Mouse (Mus musculus) macrophage (primary cell): ENCODE data around the gene Ulbp1. TPM values are rescaled to one million over a fixed set of nuclear protein-coding genes. Genes with fewer than 3 reads are reported as not detected.
A peak's percentile ranks its signal among the peaks of the same experiment; 100 is the strongest.
"Not testable (repeated sequence)": the region's sequence is repeated elsewhere in the genome, so short reads cannot be mapped to it uniquely, and the experiment has no call there.

Source experiments
- H3K27ac ChIP-seq: fragments of 350-480 bp; formaldehyde crosslinking; 2 replicates; pipeline ENCODE4 v1.9.0; 2021
- H3K36me3 ChIP-seq: fragments of 350-480 bp; formaldehyde crosslinking; 2 replicates; pipeline ENCODE4 v1.9.0; 2021; ENCODE audit errors: inconsistent target
- H3K4me3 ChIP-seq: fragments of 350-480 bp; formaldehyde crosslinking; 2 replicates; pipeline ENCODE4 v1.9.0; 2021; ENCODE audit errors: inconsistent target
- H3K79me2 ChIP-seq: fragments of 350-480 bp; formaldehyde crosslinking; 2 replicates; pipeline ENCODE4 v1.9.0; 2021; ENCODE audit errors: inconsistent target
- WGBS: methylation state at CpG from one replicate; pipeline ENCODE4 v1.1.7; 2026; ENCODE audit warnings: inconsistent platforms; ENCODE audit not compliant: missing documents; 5-methylcytosine and 5-hydroxymethylcytosine counted together
- polyA plus RNA-seq: library from polyadenylated mRNA; stranded (reverse); fragments of 250-400 nt; gene quantifications from 3 replicates; pipeline ENCODE4 v1.2.4, GENCODE M21; 2018; ENCODE audit warnings: inconsistent platforms
- total RNA-seq, 78 experiments: library from RNA; depleted of rRNA; stranded (reverse); fragments of 250-400 nt; gene quantifications; 1 replicate in 9 of 78; 2 replicates in 24 of 78; 3 replicates in 43 of 78; 4 replicates in 2 of 78; pipeline ENCODE4 v1.2.4; 2018; ENCODE audit warnings: inconsistent platforms in 56 of 78

The Ulbp1 gene
- 100 to 1,000 TPM in 8 of 26 experiments, 10 to 100 TPM in 18; 13.8 to 165 (median 80.9) TPM for total RNA-seq (2018; cell fraction: chromatin; rRNA removed)
- total RNA-seq (2018; cell fraction: cytosol; rRNA removed), result 10 to 100 TPM in 25 of 26 experiments, 1 to 10 TPM in 1; 8.6 to 37.7 (median 18.2) TPM
- 100 to 1,000 TPM in 6 of 26 experiments, 10 to 100 TPM in 20; 34.1 to 192 (median 84.9) TPM for total RNA-seq (2018; cell fraction: nucleus; rRNA removed)
- polyA plus RNA-seq, result 15.3 to 31.3 TPM (median 23.8 TPM) in 3 replicates

GRCm38 (mm10) chr10:7473197-7473889, at the start of gene Ulbp1:
Gene Ulbp1, minus strand, starts transcription at chr10:7473638.
- peak within 1 kb of the TSS; percentile 79 for H3K27ac ChIP-seq
- under 1% methylated on average over 13 of the region's 13 CpGs for WGBS
- peaks cover 51% of the 10 kb centered on the region for H3K79me2 ChIP-seq
- peak within 1 kb of the TSS; percentile 84 for H3K4me3 ChIP-seq
- peaks cover 4% of the 10 kb centered on the region; the same call in 1 of the 2 replicates for H3K36me3 ChIP-seq

DNA sequence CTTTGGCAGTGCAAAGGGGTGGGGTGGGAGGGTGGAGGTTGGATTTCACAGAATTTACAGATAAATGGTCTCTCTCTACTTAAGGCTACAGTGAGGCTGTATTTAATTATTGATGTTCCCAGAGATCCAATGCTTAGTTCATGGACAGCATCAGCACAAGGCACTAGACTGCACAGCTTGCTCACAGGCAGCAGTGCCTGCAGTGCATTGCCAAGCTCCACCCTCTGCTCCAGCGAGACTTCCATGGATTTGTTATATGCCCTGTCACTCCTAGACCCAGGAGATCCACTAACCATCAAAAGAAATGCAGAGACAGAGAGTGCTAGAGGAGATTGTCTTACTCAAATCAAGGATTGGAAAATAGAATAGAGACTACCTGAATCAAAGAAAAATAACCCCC, 24.7 kb upstream of the Ulbp1 start:
- not testable (repeated sequence) for H3K27ac ChIP-seq, H3K4me3 ChIP-seq, H3K79me2 ChIP-seq, H3K36me3 ChIP-seq
- WGBS, result 75% methylated on average over 1 of the region's 1 CpGs

DNA sequence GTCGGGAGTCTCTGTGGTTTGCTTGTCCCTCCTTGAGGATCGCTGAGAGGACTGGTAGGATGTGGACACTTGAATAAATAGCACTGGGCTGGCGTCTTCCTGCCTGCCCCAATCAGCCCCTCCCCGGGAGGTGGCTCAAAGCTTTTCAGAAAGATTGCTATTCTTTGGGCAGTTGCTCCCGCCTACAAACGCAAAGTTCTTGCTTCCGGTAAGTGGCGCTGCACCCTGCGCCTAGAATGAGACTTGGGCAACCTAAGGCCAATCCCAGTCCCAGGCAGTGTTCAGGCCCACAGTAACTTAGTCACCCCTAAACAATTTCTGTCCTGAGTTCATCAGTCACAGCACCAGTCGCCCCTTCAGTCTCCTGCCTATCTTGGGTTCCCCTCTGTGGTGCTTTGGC, 18.9 kb upstream of the Ulbp1 start:
- H3K36me3 ChIP-seq, H3K27ac ChIP-seq, H3K79me2 ChIP-seq, H3K4me3 ChIP-seq: not testable (repeated sequence)
- WGBS, result 4% methylated on average over 9 of the region's 10 CpGs

DNA sequence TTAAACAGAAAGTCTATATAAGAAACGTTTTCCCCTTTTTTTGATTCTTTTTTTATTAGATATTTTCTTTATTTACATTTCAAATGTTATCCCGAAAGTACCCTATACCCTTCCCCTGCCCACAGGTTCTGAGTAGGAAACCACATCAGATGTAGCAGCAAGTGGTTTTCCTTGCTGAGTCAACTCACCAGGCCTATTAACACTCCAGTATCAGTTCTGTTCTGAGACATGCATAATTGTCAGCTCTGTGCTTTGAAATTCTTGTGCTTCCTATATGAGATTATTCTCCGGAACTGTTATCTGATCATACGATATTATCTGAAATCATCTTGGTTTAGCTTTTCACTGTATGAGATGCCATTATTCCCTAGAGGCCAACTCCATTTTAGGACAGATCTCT, 10.2 kb upstream of the Ulbp1 start:
- H3K79me2 ChIP-seq, result no peaks in the 10 kb centered on the region
- H3K4me3 ChIP-seq, result no peak overlapping the region
- no peak overlapping the region for H3K27ac ChIP-seq
- no peaks in the 10 kb centered on the region for H3K36me3 ChIP-seq
- 20% methylated on average over 4 of the region's 4 CpGs for WGBS

- peak overlapping the region; percentile 79 for H3K27ac ChIP-seq
- peaks cover 42% of the 10 kb centered on the region for H3K79me2 ChIP-seq
- H3K36me3 ChIP-seq, result not testable (repeated sequence)
- 9% methylated on average over 2 of the region's 13 CpGs for WGBS
- peak overlapping the region; percentile 84 for H3K4me3 ChIP-seq
Observed at GRCm38 (mm10) chr10:7474225-7474624, 787 bp upstream of the Ulbp1 start.

DNA sequence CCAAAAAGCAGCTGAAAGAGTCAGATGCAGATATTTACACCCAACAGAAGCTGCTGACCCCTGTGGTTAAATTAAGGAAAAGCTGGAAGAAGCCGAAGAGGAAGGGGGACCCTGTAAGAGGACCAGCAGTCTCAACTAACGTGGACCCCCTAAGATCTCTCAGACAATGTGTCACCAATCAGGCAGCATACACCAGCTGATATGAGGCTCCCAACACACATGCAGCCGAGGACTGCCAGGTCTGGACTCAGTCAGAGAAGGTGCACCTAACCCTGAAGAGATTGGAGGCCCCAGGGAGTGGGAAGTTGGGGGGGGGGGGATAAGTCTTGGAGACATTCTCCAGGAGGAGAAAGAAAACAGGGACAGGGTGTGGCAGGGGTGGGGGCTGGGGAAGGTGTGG, 1.8 kb downstream of the Ulbp1 start:
- WGBS, result 56% methylated on average over 3 of the region's 3 CpGs
- peak overlapping the region; percentile 84 for H3K4me3 ChIP-seq
- peak overlapping the region; percentile 79 for H3K27ac ChIP-seq
- peaks cover 19% of the 10 kb centered on the region for H3K36me3 ChIP-seq
- H3K79me2 ChIP-seq, result peaks cover 68% of the 10 kb centered on the region

GRCm38 (mm10) chr10:7470457-7470856, 3.0 kb downstream of the Ulbp1 start:
- peak overlapping the region; percentile 79 for H3K27ac ChIP-seq
- H3K79me2 ChIP-seq, result peaks cover 80% of the 10 kb centered on the region
- peaks cover 19% of the 10 kb centered on the region for H3K36me3 ChIP-seq
- WGBS, result 3% methylated on average over 7 of the region's 7 CpGs
- H3K4me3 ChIP-seq, result peak overlapping the region; percentile 84

- peak overlapping the region; percentile 79; the same call in 1 of the 2 replicates for H3K27ac ChIP-seq
- 0% methylated on average over 5 of the region's 7 CpGs for WGBS
- peaks cover 86% of the 10 kb centered on the region for H3K79me2 ChIP-seq
- H3K4me3 ChIP-seq, result peak overlapping the region; percentile 84
- peaks cover 19% of the 10 kb centered on the region for H3K36me3 ChIP-seq
Observed at GRCm38 (mm10) chr10:7469716-7470414, 3.6 kb downstream of the Ulbp1 start.

GRCm38 (mm10) chr10:7462006-7462405, 11.4 kb downstream of the Ulbp1 start:
- WGBS, result 84% methylated on average over 3 of the region's 3 CpGs
- Histone ChIP-seq H3K4me3 (no peak overlapping the region), H3K79me2 (peaks cover 91% of the 10 kb centered on the region), H3K27ac (no peak overlapping the region), H3K36me3 (peaks cover 39% of the 10 kb centered on the region)

GRCm38 (mm10) chr10:7438928-7439327, 34.5 kb downstream of the Ulbp1 start:
- no peaks in the 10 kb centered on the region for H3K79me2 ChIP-seq
- no peak overlapping the region for H3K27ac ChIP-seq
- H3K4me3 ChIP-seq, result no peak overlapping the region
- WGBS, result 41% methylated on average over 2 of the region's 2 CpGs
- peaks cover 20% of the 10 kb centered on the region; the same call in 1 of the 2 replicates for H3K36me3 ChIP-seq

DNA sequence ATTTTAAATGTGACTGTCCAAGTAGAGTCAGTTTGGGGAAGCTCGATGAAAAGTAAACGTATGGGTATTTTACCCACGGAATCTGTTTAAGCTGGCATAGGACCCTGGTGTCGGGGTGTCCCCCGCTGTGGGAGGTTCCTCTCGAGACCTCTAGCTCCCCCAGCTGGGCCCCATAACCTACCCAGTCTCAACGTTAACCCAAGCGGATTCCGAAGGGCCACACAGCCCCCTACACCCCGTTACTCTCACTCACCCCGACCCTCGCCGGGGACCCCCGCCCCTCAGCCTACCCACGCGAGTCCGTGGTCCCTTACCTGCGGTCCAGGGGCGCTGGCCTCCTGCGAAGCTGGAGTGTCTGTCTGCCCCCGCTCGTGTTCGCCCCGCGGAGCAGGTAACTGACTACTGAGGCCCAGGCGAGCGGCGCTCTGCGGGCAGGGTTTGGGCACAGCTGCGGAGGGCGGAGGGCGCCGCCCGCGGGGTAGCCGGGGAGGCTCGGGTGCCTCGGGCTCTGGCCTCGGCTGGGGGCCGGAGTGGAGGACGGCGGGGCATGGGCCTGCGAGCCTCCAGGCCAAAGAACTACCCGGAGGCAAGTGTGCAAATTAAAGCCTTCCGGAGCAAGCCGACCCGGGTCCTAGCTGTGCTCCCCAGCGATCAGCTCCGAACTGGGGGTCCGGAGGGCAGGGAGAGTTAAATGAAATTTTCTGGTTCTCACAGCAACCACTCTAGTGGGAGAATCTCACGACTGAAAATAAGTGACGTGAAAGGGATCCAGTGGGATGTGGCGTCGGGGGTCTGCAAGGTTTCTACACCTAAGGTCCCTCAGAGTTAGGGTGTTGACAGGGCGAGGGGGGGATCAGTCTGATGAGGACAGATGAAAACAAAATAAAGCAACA, 80.0 kb downstream of the Ulbp1 start:
- no peak overlapping the region for H3K27ac ChIP-seq
- H3K36me3 ChIP-seq, result no peaks in the 10 kb centered on the region
- 18% methylated on average over 50 of the region's 55 CpGs for WGBS
- no peak overlapping the region for H3K4me3 ChIP-seq
- H3K79me2 ChIP-seq, result no peaks in the 10 kb centered on the region

- H3K4me3 ChIP-seq, result peak overlapping the region; percentile 34
- H3K36me3 ChIP-seq, result no peaks in the 10 kb centered on the region
- no peaks in the 10 kb centered on the region for H3K79me2 ChIP-seq
- WGBS, result under 1% methylated on average over 66 of the region's 73 CpGs
- no peak overlapping the region for H3K27ac ChIP-seq
Observed at GRCm38 (mm10) chr10:7391935-7392930, 81.2 kb downstream of the Ulbp1 start.

DNA sequence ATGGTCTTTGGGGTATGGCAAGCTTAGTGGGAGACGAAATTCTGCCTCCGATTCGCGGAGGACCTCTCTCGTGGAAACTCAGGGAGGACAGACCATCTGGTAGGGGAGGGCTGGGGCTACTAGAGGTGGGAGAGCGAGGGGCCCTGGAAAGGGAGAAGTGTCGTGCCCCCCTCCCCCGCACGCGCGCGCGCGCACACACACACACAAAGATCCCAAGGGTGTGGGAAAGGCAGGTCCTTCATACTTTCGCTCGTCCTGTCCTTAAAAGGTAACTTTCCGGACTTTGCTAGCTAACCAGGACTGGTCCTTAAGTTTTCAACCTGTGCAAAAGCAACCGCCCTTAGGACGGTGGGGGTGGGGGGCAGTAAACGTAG, 81.9 kb downstream of the Ulbp1 start:
- under 1% methylated on average over 20 of the region's 20 CpGs for WGBS
- Histone ChIP-seq H3K4me3 (peak overlapping the region; percentile 34), H3K27ac (no peak overlapping the region)

More for the DNA sequence above, 81.9 kb downstream of the Ulbp1 start:
- Histone ChIP-seq H3K36me3 (no peaks in the 10 kb centered on the region), H3K79me2 (no peaks in the 10 kb centered on the region)
